Mouse (Mus musculus): Measurements from ENCODE around the gene Trim30b. TPM values are rescaled to one million over a fixed set of nuclear protein-coding genes. Genes with fewer than 3 reads are reported as not detected.
A peak's percentile ranks its signal among the peaks of the same experiment; 100 is the strongest.
"Not testable (repeated sequence)": the region's sequence is repeated elsewhere in the genome, so short reads cannot be mapped to it uniquely, and the experiment has no call there.

Trim30b gene
- polyA plus RNA-seq (2016; fragmentation: Nextera tagmentation; extraction: Ambion mirVana): not detected in 2 replicates

DNA sequence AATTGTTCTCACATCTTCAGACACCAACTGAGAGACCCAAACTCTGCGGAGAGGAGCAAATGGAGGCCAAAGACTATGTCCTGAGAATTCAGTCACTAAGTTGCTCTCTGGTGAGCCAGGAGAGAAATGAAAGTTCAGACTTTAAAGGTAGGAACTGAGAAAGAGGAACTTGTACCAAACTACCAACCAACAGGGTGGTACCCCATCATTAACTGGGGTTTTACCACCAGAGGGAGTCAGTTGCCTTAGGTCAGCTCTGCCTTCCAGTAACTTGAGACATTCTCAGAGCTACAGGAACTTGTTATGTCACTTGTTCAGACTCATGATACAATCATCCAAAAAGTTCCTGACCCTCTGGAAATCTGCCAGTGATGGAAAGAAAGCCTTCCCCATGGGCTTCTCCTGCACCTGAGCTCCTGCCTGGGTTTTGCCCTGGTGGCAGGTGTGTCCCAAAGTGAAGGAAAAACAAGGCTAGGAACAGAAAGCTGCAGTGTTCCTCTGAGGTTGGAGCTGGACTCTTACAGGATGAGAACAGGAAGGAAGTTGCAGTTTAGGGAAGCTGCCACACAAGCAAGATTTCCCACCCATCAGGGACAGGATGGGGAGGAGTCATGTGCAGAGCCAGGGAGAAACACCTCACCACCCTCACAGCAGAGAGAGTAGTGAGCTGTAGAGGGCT is at the start of gene Trim30b:
TSS of gene Trim30b (minus strand) at position 149 of the 679 bp plus-strand sequence.
- WGBS: 64% methylated on average over 1 of the region's 1 CpGs

GRCm38 (mm10) chr7:104404460-104404950 is 34.8 kb upstream of the Trim30b start:
- Histone ChIP-seq H3K27ac (replicated peaks) (no peak overlapping the region), H3K36me3 (no peaks in the 10 kb centered on the region), H3K4me3 (no peak overlapping the region), H3K4me1 (no peaks in the 10 kb centered on the region), H3K9ac (replicated peaks) (no peak overlapping the region), H3K4me2 (replicated peaks) (no peak overlapping the region), H3K27me3 (no peaks in the 10 kb centered on the region), H3K9me3 (no peaks in the 10 kb centered on the region)
- no peak for ATAC-seq (ENCODE audit: low FRiP score, low read depth)
- WGBS: 96% methylated on average over 3 of the region's 3 CpGs

More for the DNA sequence above, at the start of gene Trim30b:
- Histone ChIP-seq H3K9ac (replicated peaks) (no peak within 1 kb of the TSS), H3K36me3 (no peaks in the 10 kb centered on the region), H3K27ac (replicated peaks) (no peak within 1 kb of the TSS), H3K4me1 (no peaks in the 10 kb centered on the region), H3K27me3 (no peaks in the 10 kb centered on the region), H3K4me2 (replicated peaks) (no peak within 1 kb of the TSS), H3K9me3 (no peaks in the 10 kb centered on the region), H3K4me3 (no peak within 1 kb of the TSS)
- ATAC-seq (ENCODE audit: low FRiP score, low read depth): no peak

DNA sequence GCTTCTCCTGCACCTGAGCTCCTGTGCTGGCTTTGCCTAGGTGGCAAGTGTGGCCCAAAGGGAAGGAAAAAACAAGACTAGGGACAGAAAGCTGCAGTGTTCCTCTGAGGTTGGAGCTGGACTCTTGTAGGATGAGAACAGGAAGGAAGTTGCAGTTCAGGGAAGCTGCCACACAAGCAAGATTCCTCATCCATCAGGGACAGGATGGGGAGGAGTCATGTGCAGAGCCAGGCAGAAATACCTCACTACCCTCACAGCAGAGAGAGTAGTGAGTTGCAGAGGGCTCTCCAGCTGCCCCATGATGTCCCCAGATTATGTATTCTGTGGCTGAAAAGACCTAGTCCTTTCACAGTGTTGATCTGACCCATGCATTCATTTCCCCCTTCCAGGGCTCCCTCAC is 31.5 kb upstream of the Trim30b start:
- no peaks in the 10 kb centered on the region for H3K9me3 ChIP-seq
- H3K4me2 ChIP-seq (replicated peaks): no peak overlapping the region
- no peak overlapping the region for H3K27ac ChIP-seq (replicated peaks)
- H3K4me3 ChIP-seq: no peak overlapping the region
- H3K9ac ChIP-seq (replicated peaks): no peak overlapping the region
- H3K4me1 ChIP-seq: no peaks in the 10 kb centered on the region
- no peaks in the 10 kb centered on the region for H3K36me3 ChIP-seq
- no peak for ATAC-seq (ENCODE audit: low FRiP score, low read depth)
- H3K27me3 ChIP-seq: no peaks in the 10 kb centered on the region

DNA sequence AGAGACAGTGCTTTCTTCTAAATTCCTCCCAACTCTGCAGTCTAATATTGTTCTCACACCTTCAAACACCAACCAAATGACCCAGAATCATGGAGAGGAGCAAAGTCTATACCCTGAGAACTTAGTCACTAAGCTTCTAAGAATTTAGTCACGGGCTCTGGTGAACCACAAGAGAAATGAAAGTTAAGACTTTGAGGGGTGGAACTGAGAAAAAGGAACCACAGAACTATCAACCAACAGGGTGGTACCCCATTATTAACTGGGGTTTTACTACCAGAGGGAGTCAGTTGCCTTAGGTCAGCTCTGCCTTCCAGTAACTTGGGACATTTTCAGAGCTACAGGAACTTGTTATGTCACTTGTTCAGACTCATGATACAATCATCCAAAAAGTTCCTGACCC is 31.0 kb upstream of the Trim30b start, which contains the start of gene Trim30c:
TSS of gene Trim30c (minus strand) at position 140 of the 400 bp plus-strand sequence.
- Histone ChIP-seq H3K27me3 (no peaks in the 10 kb centered on the region), H3K4me3 (no peak within 1 kb of the TSS), H3K36me3 (no peaks in the 10 kb centered on the region), H3K4me2 (replicated peaks) (no peak within 1 kb of the TSS), H3K9me3 (no peaks in the 10 kb centered on the region), H3K27ac (replicated peaks) (no peak within 1 kb of the TSS), H3K9ac (replicated peaks) (no peak within 1 kb of the TSS), H3K4me1 (no peaks in the 10 kb centered on the region)
- 79% methylated on average over 1 of the region's 1 CpGs for WGBS
- no peak for ATAC-seq (ENCODE audit: low FRiP score, low read depth)

DNA sequence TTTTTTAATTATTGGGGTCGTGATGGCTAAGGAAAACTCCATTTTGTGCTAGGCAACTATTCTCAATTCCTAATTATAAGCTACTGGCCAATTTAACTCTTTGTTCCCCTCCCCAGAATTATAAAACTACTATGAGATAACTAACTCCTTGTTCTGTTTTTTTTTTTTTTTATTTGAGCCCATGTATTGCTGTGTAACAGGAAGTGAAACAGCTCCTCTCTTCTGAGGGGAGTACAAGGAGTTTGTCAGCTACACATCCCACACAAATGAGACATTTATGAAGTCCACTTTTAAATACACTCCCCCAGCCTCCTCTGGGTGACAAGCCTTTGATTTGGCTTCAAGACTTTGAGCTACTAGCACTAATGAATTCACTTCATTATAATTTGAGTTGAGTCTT is 28.8 kb upstream of the Trim30b start:
- Histone ChIP-seq H3K36me3 (no peaks in the 10 kb centered on the region), H3K4me3 (no peak overlapping the region), H3K9me3 (no peaks in the 10 kb centered on the region), H3K27ac (replicated peaks) (no peak overlapping the region), H3K4me2 (replicated peaks) (no peak overlapping the region), H3K4me1 (no peaks in the 10 kb centered on the region), H3K27me3 (no peaks in the 10 kb centered on the region), H3K9ac (replicated peaks) (no peak overlapping the region)
- WGBS: 78% methylated on average over 1 of the region's 1 CpGs
- ATAC-seq (ENCODE audit: low FRiP score, low read depth): no peak

GRCm38 (mm10) chr7:104366339-104366738 is 3.3 kb downstream of the Trim30b start:
- Histone ChIP-seq H3K36me3 (no peaks in the 10 kb centered on the region), H3K4me3 (no peak overlapping the region), H3K9me3 (no peaks in the 10 kb centered on the region), H3K4me1 (no peaks in the 10 kb centered on the region), H3K9ac (replicated peaks) (no peak overlapping the region), H3K27ac (replicated peaks) (no peak overlapping the region), H3K4me2 (replicated peaks) (no peak overlapping the region), H3K27me3 (no peaks in the 10 kb centered on the region)
- no peak for ATAC-seq (ENCODE audit: low FRiP score, low read depth)

GRCm38 (mm10) chr7:104353600-104353967 is 16.1 kb downstream of the Trim30b start:
- Histone ChIP-seq H3K9me3 (no peaks in the 10 kb centered on the region), H3K36me3 (no peaks in the 10 kb centered on the region), H3K27ac (replicated peaks) (no peak overlapping the region), H3K4me3 (no peak overlapping the region), H3K4me1 (0 out of 2 replicates have a peak, but pooled peaks cover 2% of the 10 kb centered on the region), H3K9ac (replicated peaks) (no peak overlapping the region), H3K4me2 (replicated peaks) (no peak overlapping the region; the same call in 1 of the 2 replicates), H3K27me3 (no peaks in the 10 kb centered on the region)
- 0 out of 2 replicates have a peak, but pooled peaks have one; percentile 8 for ATAC-seq (ENCODE audit: low FRiP score, low read depth)
- 90% methylated on average over 2 of the region's 2 CpGs for WGBS

GRCm38 (mm10) chr7:104352717-104353599 is 16.7 kb downstream of the Trim30b start, which contains the start of gene Trim12c:
TSS of gene Trim12c (minus strand) at chr7:104353362.
- ATAC-seq (ENCODE audit: low FRiP score, low read depth): peak; percentile 93
- H3K4me3 ChIP-seq: peak within 1 kb of the TSS; percentile 29
- WGBS: 9% methylated on average over 14 of the region's 14 CpGs
- H3K36me3 ChIP-seq: no peaks in the 10 kb centered on the region
- no peaks in the 10 kb centered on the region for H3K27me3 ChIP-seq
- no peak within 1 kb of the TSS for H3K9ac ChIP-seq (replicated peaks)
- peak within 1 kb of the TSS; percentile 40 for H3K4me2 ChIP-seq (replicated peaks)
- no peak within 1 kb of the TSS for H3K27ac ChIP-seq (replicated peaks)
- no peaks in the 10 kb centered on the region for H3K9me3 ChIP-seq
- H3K4me1 ChIP-seq: 0 out of 2 replicates have a peak, but pooled peaks cover 2% of the 10 kb centered on the region

- 87% methylated on average over 4 of the region's 4 CpGs for WGBS
- H3K4me1 ChIP-seq; H3K27ac ChIP-seq (replicated peaks); H3K9me3 ChIP-seq; H3K9ac ChIP-seq (replicated peaks); H3K4me2 ChIP-seq (replicated peaks); ATAC-seq (ENCODE audit: low FRiP score, low read depth); H3K27me3 ChIP-seq; H3K36me3 ChIP-seq; H3K4me3 ChIP-seq: not testable (repeated sequence)
These were observed 21.6 kb downstream of the Trim30b start for GRCm38 (mm10) chr7:104348043-104348442.

DNA sequence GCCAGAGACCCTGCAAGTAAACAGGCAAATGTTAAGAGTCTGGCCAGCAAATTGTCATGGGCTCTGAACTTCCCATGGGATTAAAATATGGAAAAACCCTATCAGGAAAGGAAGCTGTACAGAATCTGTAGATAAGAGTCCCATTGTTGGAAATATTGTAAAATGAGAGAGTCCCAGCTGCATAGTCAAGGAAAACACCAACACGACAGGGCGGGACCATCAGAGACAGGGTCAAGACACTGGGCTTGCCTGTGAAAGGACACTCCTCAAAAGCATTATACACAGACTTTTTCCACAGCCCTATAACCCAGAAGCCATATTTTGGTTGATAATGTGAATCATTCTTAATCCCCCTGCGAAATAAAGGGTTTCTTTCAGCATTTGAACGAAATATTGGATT is 28.9 kb downstream of the Trim30b start:
- not testable (repeated sequence) for H3K9ac ChIP-seq (replicated peaks); H3K4me1 ChIP-seq; H3K27ac ChIP-seq (replicated peaks); H3K36me3 ChIP-seq; H3K4me2 ChIP-seq (replicated peaks); H3K4me3 ChIP-seq; H3K9me3 ChIP-seq; H3K27me3 ChIP-seq; ATAC-seq (ENCODE audit: low FRiP score, low read depth)
- 83% methylated on average over 4 of the region's 4 CpGs for WGBS

DNA sequence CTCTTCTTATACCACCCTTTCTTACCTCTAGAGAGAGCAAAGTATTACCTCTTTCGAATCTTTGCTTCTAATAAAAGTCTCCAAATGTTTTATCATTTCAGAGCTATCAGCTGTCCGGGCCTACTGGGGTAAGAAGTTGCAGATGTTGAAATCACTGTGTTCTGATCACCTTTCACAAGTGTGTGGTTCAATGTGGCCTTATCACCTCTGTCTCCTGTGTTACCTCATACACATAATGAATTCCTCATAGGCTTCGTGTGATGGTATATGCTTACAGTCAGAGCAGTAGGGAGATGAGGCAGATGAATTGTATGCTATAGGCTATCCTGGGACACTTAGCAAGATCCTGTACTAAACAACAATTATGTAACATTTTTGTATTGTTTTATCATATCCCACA is 34.1 kb downstream of the Trim30b start:
- ATAC-seq (ENCODE audit: low FRiP score, low read depth); H3K27ac ChIP-seq (replicated peaks); H3K36me3 ChIP-seq; H3K27me3 ChIP-seq; H3K4me1 ChIP-seq; H3K9me3 ChIP-seq; H3K9ac ChIP-seq (replicated peaks); H3K4me3 ChIP-seq; H3K4me2 ChIP-seq (replicated peaks): not testable (repeated sequence)
- 88% methylated on average over 3 of the region's 3 CpGs for WGBS

DNA sequence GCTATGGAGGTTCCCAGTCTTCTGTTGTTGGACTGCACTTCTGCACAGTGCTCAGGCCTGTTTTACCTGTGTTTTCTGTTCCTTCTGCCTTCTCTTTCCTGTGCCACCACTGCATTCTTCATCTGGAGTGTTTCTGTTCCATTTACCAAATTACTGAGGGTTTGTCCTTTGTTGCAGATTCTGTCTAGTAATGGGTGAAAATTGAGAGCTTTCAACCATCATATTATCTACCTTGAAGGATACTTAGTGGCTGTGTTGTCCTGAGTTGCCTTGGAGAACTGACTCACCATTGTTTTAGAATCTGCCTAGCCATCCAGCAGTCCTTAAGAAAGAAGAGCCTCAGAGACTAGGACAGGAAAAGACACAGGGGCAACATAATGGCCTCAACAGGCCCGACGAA is 40.5 kb downstream of the Trim30b start, which contains the start of gene Trim34b:
TSS of gene Trim34b (plus strand) at position 301 of the 400 bp plus-strand sequence.
- 95% methylated on average over 2 of the region's 2 CpGs for WGBS
- H3K27me3 ChIP-seq; H3K9ac ChIP-seq (replicated peaks); H3K4me3 ChIP-seq; H3K9me3 ChIP-seq; H3K4me1 ChIP-seq; H3K4me2 ChIP-seq (replicated peaks); H3K27ac ChIP-seq (replicated peaks); H3K36me3 ChIP-seq; ATAC-seq (ENCODE audit: low FRiP score, low read depth): not testable (repeated sequence)
